Mouse (Mus musculus) hindbrain, embryonic 13.5 days (tissue): ENCODE results near the gene Cdh12. TPM values are rescaled to one million over a fixed set of nuclear protein-coding genes. Genes with fewer than 3 reads are reported as not detected.

Experiments used
- ATAC-seq: fragments of 200-750 bp; cut with Nextera tagmentation; 2 replicates; pipeline ENCODE4 v1.8.0; 2017; ENCODE audit warnings: moderate TSS enrichment; ENCODE audit not compliant: low FRiP score
- H3K27ac ChIP-seq: fragments of 300-500 bp; sonication (generic); 2 replicates; pipeline ENCODE4 v1.5.1; 2015; ENCODE audit warnings: inconsistent platforms, mild to moderate bottlenecking, moderate library complexity
- H3K27me3 ChIP-seq: fragments of 300-500 bp; sonication (generic); 2 replicates; pipeline ENCODE4 v1.6.1; 2015; ENCODE audit warnings: mild to moderate bottlenecking, inconsistent platforms
- H3K36me3 ChIP-seq: fragments of 300-500 bp; sonication (generic); 2 replicates; pipeline ENCODE4 v1.6.1; 2015; ENCODE audit warnings: mild to moderate bottlenecking, inconsistent platforms
- H3K4me1 ChIP-seq: fragments of 300-500 bp; sonication (generic); replicated peaks from 2 replicates; pipeline ENCODE4 v1.6.1; 2015; ENCODE audit warnings: inconsistent platforms
- H3K4me2 ChIP-seq: fragments of 300-500 bp; sonication (generic); 2 replicates; pipeline ENCODE4 v1.6.1; 2015; ENCODE audit warnings: inconsistent platforms, mild to moderate bottlenecking, moderate library complexity
- H3K4me3 ChIP-seq: fragments of 300-500 bp; sonication (generic); 2 replicates; pipeline ENCODE4 v1.5.1; 2015; ENCODE audit warnings: mild to moderate bottlenecking, inconsistent platforms
- H3K9ac ChIP-seq: fragments of 300-500 bp; sonication (generic); 2 replicates; pipeline ENCODE4 v1.6.1; 2015; ENCODE audit warnings: mild to moderate bottlenecking, inconsistent platforms
- H3K9me3 ChIP-seq: fragments of 300-500 bp; sonication (generic); 2 replicates; pipeline ENCODE4 v1.6.1; 2016; ENCODE audit warnings: inconsistent platforms
- WGBS: fragments of 180-500 bp; shearing (Covaris S2); methylation state at CpG from one replicate; pipeline ENCODE4 v1.1.7; 2015; 5-methylcytosine and 5-hydroxymethylcytosine counted together
- polyA plus RNA-seq: library from polyadenylated mRNA; unstranded; fragments of >200 nt; fragmentation: Nextera tagmentation; extraction: Ambion mirVana; gene quantifications from 2 replicates; pipeline ENCODE4 v1.2.1, GENCODE M21; 2015

The Cdh12 gene
- polyA plus RNA-seq, 1 experiment from 2014 or later, result 4.6 TPM

GRCm38 (mm10) chr15:20796999-20797398, 347.9 kb downstream of the Cdh12 start:
- no peaks in the 10 kb centered on the region for H3K9me3 ChIP-seq
- no peak overlapping the region for H3K27ac ChIP-seq
- H3K27me3 ChIP-seq, result no peaks in the 10 kb centered on the region
- H3K4me1 ChIP-seq, result peaks cover 4% of the 10 kb centered on the region
- H3K9ac ChIP-seq, result no peak overlapping the region
- H3K4me3 ChIP-seq, result no peak overlapping the region
- 34% methylated on average over 4 of the region's 4 CpGs for WGBS
- ATAC-seq, result peak; percentile 71; the same call in 1 of the 2 replicates
- H3K4me2 ChIP-seq, result no peak overlapping the region
- H3K36me3 ChIP-seq, result no peaks in the 10 kb centered on the region

GRCm38 (mm10) chr15:20798541-20798940, 349.5 kb downstream of the Cdh12 start:
- no peaks in the 10 kb centered on the region for H3K9me3 ChIP-seq
- 92% methylated on average over 2 of the region's 2 CpGs for WGBS
- no peak for ATAC-seq
- peaks cover 4% of the 10 kb centered on the region for H3K4me1 ChIP-seq
- H3K4me2 ChIP-seq, result no peak overlapping the region
- H3K36me3 ChIP-seq, result no peaks in the 10 kb centered on the region
- no peak overlapping the region for H3K9ac ChIP-seq
- no peak overlapping the region for H3K27ac ChIP-seq
- no peaks in the 10 kb centered on the region for H3K27me3 ChIP-seq
- H3K4me3 ChIP-seq, result no peak overlapping the region

GRCm38 (mm10) chr15:20835887-20836286, 386.8 kb downstream of the Cdh12 start:
- Histone ChIP-seq H3K9me3 (no peaks in the 10 kb centered on the region), H3K4me3 (no peak overlapping the region), H3K4me1 (peaks cover 7% of the 10 kb centered on the region), H3K27ac (peak overlapping the region; percentile 66), H3K27me3 (no peaks in the 10 kb centered on the region), H3K9ac (no peak overlapping the region), H3K36me3 (no peaks in the 10 kb centered on the region), H3K4me2 (no peak overlapping the region)
- ATAC-seq, result no peak
- WGBS, result 32% methylated on average over 1 of the region's 1 CpGs

- H3K4me2 ChIP-seq, result no peak overlapping the region
- ATAC-seq, result peak; percentile 87
These were observed 387.9 kb downstream of the Cdh12 start for GRCm38 (mm10) chr15:20836991-20837390.

GRCm38 (mm10) chr15:20841479-20841878, 392.4 kb downstream of the Cdh12 start:
- Histone ChIP-seq H3K36me3 (no peaks in the 10 kb centered on the region), H3K9ac (no peak overlapping the region), H3K4me1 (peaks cover 3% of the 10 kb centered on the region; the same call in 1 of the 2 replicates), H3K27me3 (no peaks in the 10 kb centered on the region), H3K4me2 (no peak overlapping the region), H3K27ac (no peak overlapping the region), H3K9me3 (no peaks in the 10 kb centered on the region), H3K4me3 (no peak overlapping the region)
- WGBS, result 93% methylated on average over 5 of the region's 5 CpGs
- no peak for ATAC-seq

More at GRCm38 (mm10) chr15:20836991-20837390, 387.9 kb downstream of the Cdh12 start:
- Histone ChIP-seq H3K36me3 (no peaks in the 10 kb centered on the region), H3K9ac (no peak overlapping the region), H3K27me3 (no peaks in the 10 kb centered on the region), H3K4me1 (peaks cover 7% of the 10 kb centered on the region), H3K4me3 (no peak overlapping the region), H3K27ac (peak overlapping the region; percentile 35; the same call in 1 of the 2 replicates), H3K9me3 (no peaks in the 10 kb centered on the region)
- 40% methylated on average over 3 of the region's 3 CpGs for WGBS

- no peaks in the 10 kb centered on the region for H3K27me3 ChIP-seq
- no peaks in the 10 kb centered on the region for H3K9me3 ChIP-seq
- H3K27ac ChIP-seq, result no peak overlapping the region
- no peak overlapping the region for H3K4me2 ChIP-seq
- no peaks in the 10 kb centered on the region for H3K4me1 ChIP-seq
- 68% methylated on average over 2 of the region's 2 CpGs for WGBS
- no peak overlapping the region for H3K9ac ChIP-seq
- ATAC-seq, result no peak
- H3K36me3 ChIP-seq, result no peaks in the 10 kb centered on the region
- no peak overlapping the region for H3K4me3 ChIP-seq
These were observed 414.0 kb downstream of the Cdh12 start for GRCm38 (mm10) chr15:20863076-20863475.

GRCm38 (mm10) chr15:20872518-20872917, 423.5 kb downstream of the Cdh12 start:
- Histone ChIP-seq H3K4me1 (no peaks in the 10 kb centered on the region), H3K36me3 (no peaks in the 10 kb centered on the region), H3K27ac (no peak overlapping the region), H3K4me2 (no peak overlapping the region), H3K27me3 (no peaks in the 10 kb centered on the region), H3K9me3 (no peaks in the 10 kb centered on the region), H3K9ac (no peak overlapping the region), H3K4me3 (no peak overlapping the region)
- 87% methylated on average over 1 of the region's 1 CpGs for WGBS
- ATAC-seq, result no peak

- H3K9me3 ChIP-seq, result no peaks in the 10 kb centered on the region
- no peaks in the 10 kb centered on the region for H3K36me3 ChIP-seq
- H3K4me3 ChIP-seq, result no peak overlapping the region
- WGBS, result 97% methylated on average over 2 of the region's 2 CpGs
- ATAC-seq, result no peak
- no peak overlapping the region for H3K4me2 ChIP-seq
- H3K27me3 ChIP-seq, result no peaks in the 10 kb centered on the region
- no peaks in the 10 kb centered on the region for H3K4me1 ChIP-seq
- H3K27ac ChIP-seq, result no peak overlapping the region
- no peak overlapping the region for H3K9ac ChIP-seq
These were observed 427.9 kb downstream of the Cdh12 start for GRCm38 (mm10) chr15:20876993-20877392.

GRCm38 (mm10) chr15:20893471-20893870, 444.4 kb downstream of the Cdh12 start:
- no peaks in the 10 kb centered on the region for H3K27me3 ChIP-seq
- H3K9me3 ChIP-seq, result no peaks in the 10 kb centered on the region
- H3K9ac ChIP-seq, result no peak overlapping the region
- 94% methylated on average over 3 of the region's 3 CpGs for WGBS
- H3K4me2 ChIP-seq, result no peak overlapping the region
- H3K27ac ChIP-seq, result no peak overlapping the region
- no peaks in the 10 kb centered on the region for H3K36me3 ChIP-seq
- H3K4me3 ChIP-seq, result no peak overlapping the region
- no peaks in the 10 kb centered on the region for H3K4me1 ChIP-seq
- ATAC-seq, result no peak

- Histone ChIP-seq H3K9ac (no peak overlapping the region), H3K4me2 (no peak overlapping the region), H3K36me3 (no peaks in the 10 kb centered on the region), H3K27me3 (no peaks in the 10 kb centered on the region), H3K4me3 (no peak overlapping the region), H3K27ac (no peak overlapping the region), H3K4me1 (no peaks in the 10 kb centered on the region), H3K9me3 (no peaks in the 10 kb centered on the region)
- WGBS, result 67% methylated on average over 3 of the region's 3 CpGs
- no peak for ATAC-seq
These were observed 453.5 kb downstream of the Cdh12 start for GRCm38 (mm10) chr15:20902568-20902967.

GRCm38 (mm10) chr15:20928221-20928620, 479.2 kb downstream of the Cdh12 start:
- Histone ChIP-seq H3K9me3 (no peaks in the 10 kb centered on the region), H3K4me2 (no peak overlapping the region), H3K4me1 (no peaks in the 10 kb centered on the region), H3K27me3 (no peaks in the 10 kb centered on the region), H3K4me3 (no peak overlapping the region), H3K9ac (no peak overlapping the region), H3K27ac (no peak overlapping the region), H3K36me3 (no peaks in the 10 kb centered on the region)
- no peak for ATAC-seq

GRCm38 (mm10) chr15:20944000-20944399, 494.9 kb downstream of the Cdh12 start:
- no peak for ATAC-seq
- no peak overlapping the region for H3K4me2 ChIP-seq
- H3K27me3 ChIP-seq, result no peaks in the 10 kb centered on the region
- no peaks in the 10 kb centered on the region for H3K9me3 ChIP-seq
- H3K4me3 ChIP-seq, result no peak overlapping the region
- H3K4me1 ChIP-seq, result no peaks in the 10 kb centered on the region
- H3K36me3 ChIP-seq, result no peaks in the 10 kb centered on the region
- H3K9ac ChIP-seq, result no peak overlapping the region
- no peak overlapping the region for H3K27ac ChIP-seq

GRCm38 (mm10) chr15:20967463-20967862, 518.4 kb downstream of the Cdh12 start:
- peak; percentile 63; the same call in 1 of the 2 replicates for ATAC-seq
- no peaks in the 10 kb centered on the region for H3K9me3 ChIP-seq
- H3K27me3 ChIP-seq, result no peaks in the 10 kb centered on the region
- H3K27ac ChIP-seq, result no peak overlapping the region
- no peak overlapping the region for H3K9ac ChIP-seq
- H3K4me2 ChIP-seq, result no peak overlapping the region
- no peaks in the 10 kb centered on the region for H3K36me3 ChIP-seq
- H3K4me3 ChIP-seq, result no peak overlapping the region
- 46% methylated on average over 2 of the region's 2 CpGs for WGBS
- no peaks in the 10 kb centered on the region for H3K4me1 ChIP-seq
